In the genomic region with DNA sequence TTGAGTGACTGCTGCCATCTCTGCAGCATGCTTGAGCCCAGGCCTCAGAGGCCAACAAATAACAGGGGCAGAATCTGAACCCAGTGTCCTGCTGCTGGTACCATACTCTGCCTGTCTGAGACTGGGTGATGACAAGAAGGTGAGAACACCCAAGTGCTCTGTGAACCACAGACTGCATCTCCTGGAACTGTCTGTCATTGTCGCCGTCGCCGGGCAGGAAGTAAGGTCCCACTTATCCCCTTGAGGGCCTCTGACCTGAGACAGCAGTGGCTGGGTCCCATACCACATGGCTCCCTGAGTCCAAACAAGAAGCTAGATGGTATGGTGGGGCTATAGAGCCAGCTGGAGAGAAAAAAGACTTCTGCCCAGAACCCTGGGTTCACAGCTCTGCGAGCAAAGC, we compare ENCODE assay signal across 13 mouse cellular contexts.
DNase-seq lines count a peak whose midpoint lies in the region; ATAC-seq lines count a peak whose summit lies in the region.
"Had no signal": no experiment of that assay in that cellular context is flagged by ENCODE, and none has a peak within 500 bp of the region (broad histone marks: within the 10 kb centered on the region; RNA-seq: fewer than 3 reads in every experiment).

No protein-coding gene starts in this region.

- no peak for ATAC-seq in heart, embryonic 16.5 days (replicated peaks; ENCODE audit: extremely low read depth, insufficient read depth, low FRiP score)
- ATAC-seq in CD4-positive, CD25-positive, alpha-beta regulatory T cell, adult 4 months, result peak; percentile 70
- ATAC-seq in erythroblast, adult 5-6 weeks (replicated peaks; ENCODE audit: low FRiP score, poor library complexity, severe bottlenecking), result no peak
- ATAC-seq: Patski had no signal

- H3K27me3 ChIP-seq in heart, embryonic 16.5 days (ENCODE audit: control insufficient read depth, insufficient read depth, low read length), result no peaks in the 10 kb centered on the region
- H3K27me3 ChIP-seq: kidney, embryonic 15.5 days; limb, embryonic 15.5 days; lung, embryonic 15.5 days; Patski had no signal

- no peak overlapping the region for H3K4me3 ChIP-seq in heart, embryonic 16.5 days (ENCODE audit: low read length)
- H3K4me3 ChIP-seq: kidney, embryonic 15.5 days; limb, embryonic 15.5 days; lung, embryonic 15.5 days had no signal

- H3K27ac ChIP-seq in heart, embryonic 16.5 days (ENCODE audit: low read length), result peak overlapping the region; percentile 17; the same call in 1 of the 2 replicates
- H3K27ac ChIP-seq: kidney, embryonic 15.5 days; limb, embryonic 15.5 days; lung, embryonic 15.5 days had no signal

- intact Hi-C loops in heart, postnatal 36 days (cut with DNase I), result loop anchor here (5.0 to 10.0 kb wide), 2 partner anchors 658 to 785 kb away; no protein-coding TSS in a partner anchor

- H3K36me3 ChIP-seq in heart, embryonic 16.5 days (ENCODE audit: control insufficient read depth, insufficient read depth), result no peaks in the 10 kb centered on the region
- H3K36me3 ChIP-seq: lung, embryonic 15.5 days had no signal

- no peak overlapping the region for H3K4me2 ChIP-seq in heart, embryonic 16.5 days (ENCODE audit: low read depth, low read length)
- H3K4me2 ChIP-seq: kidney, embryonic 15.5 days; limb, embryonic 15.5 days; lung, embryonic 15.5 days had no signal

- DNase-seq in heart, postnatal 36 days, result no peak
- DNase-seq in B cell, adult 2 months, result peak; percentile 42 to 46
- peak; percentile 57 to 64 for DNase-seq in natural killer cell, adult 2 months (ENCODE audit: low spot score in 2 of 2)
- no peak for DNase-seq in adrenal gland, adult 8-10 months
- DNase-seq in left cerebral cortex, adult 18-20 months (ENCODE audit: low spot score in 2 of 2), result no peak
- DNase-seq: cerebellum, adult 9-11 months had no signal

- no peak overlapping the region for H3K9ac ChIP-seq in heart, embryonic 16.5 days (ENCODE audit: low read length)
- H3K9ac ChIP-seq: kidney, embryonic 15.5 days; limb, embryonic 15.5 days; lung, embryonic 15.5 days had no signal

- H3K4me1 ChIP-seq in heart, embryonic 16.5 days (ENCODE audit: control insufficient read depth, insufficient read depth, low read length), result peaks cover 54% of the 10 kb centered on the region

- no peaks in the 10 kb centered on the region for H3K9me3 ChIP-seq in heart, embryonic 16.5 days (replicated peaks; ENCODE audit: control insufficient read depth, low read length)
- H3K9me3 ChIP-seq: kidney, embryonic 15.5 days; limb, embryonic 15.5 days; lung, embryonic 15.5 days had no signal

- 33% methylated on average over 5 of the region's 5 CpGs for WGBS in heart, embryonic 16.5 days

Comparison
In these comparisons a context has a peak if more than half of its experiments do, and no peak if none do; other contexts are left out.
1. DNase-seq: peak in B cell, adult 2 months (2 of 2) and natural killer cell, adult 2 months (2 of 2); none in heart, postnatal 36 days (0 of 2), adrenal gland, adult 8-10 months (single experiment) and left cerebral cortex, adult 18-20 months (0 of 2).